Mouse (Mus musculus): Measurements from ENCODE around the gene Cyfip1. TPM values are rescaled to one million over a fixed set of nuclear protein-coding genes. Genes with fewer than 3 reads are reported as not detected.
A peak's percentile ranks its signal among the peaks of the same experiment; 100 is the strongest.

Gene Cyfip1
- polyA plus RNA-seq, 2 experiments = 6.4 to 16.1 TPM

DNA sequence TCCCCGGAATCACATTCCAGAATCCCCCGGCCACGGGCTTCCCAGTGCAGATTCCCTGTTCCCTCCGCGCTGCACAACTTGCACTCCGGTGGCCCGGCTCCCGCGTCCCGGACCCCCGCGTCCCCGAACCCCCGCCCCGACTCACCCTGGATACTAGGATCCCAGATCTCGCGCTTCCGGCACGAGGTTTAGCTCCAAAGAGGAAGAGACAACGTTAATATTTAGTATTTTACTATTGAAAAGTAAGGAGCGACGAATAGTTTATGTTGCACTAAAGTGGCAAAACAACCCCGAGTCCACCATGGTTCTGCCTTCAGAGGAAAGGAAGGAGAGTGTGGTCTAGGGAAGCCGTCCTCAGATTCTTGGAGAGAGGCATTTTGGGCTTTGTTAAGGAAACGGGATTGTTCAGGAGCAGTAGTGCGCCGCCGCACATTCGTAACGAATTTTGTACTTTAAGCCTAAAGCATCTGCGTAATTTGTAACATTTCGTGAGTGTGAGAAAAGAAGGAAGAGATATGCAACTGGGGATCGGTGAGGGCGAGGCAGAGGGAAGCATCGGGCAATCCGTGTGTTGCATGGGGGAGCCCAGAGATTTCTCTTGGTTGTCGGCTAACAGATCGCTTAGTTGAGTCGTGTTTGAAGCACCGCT is 1.1 kb downstream of the Cyfip1 start:
- Histone ChIP-seq H3K9me3 (ENCODE audit: control insufficient read depth, low read length) (no peaks in the 10 kb centered on the region), H3K4me1 (replicated peaks; ENCODE audit: control insufficient read depth in 2 of 2, insufficient read depth in 2 of 2, low read length in 1 of 2) (peaks cover 0 to 2% of the 10 kb centered on the region in 2 experiments; a peak in 3 of 4 replicates), H3K27me3 (ENCODE audit: control insufficient read depth, insufficient read depth, low read length) (no peaks in the 10 kb centered on the region; the same call in 1 of the 2 replicates), H3K4me2 (ENCODE audit: low read depth) (peak overlapping the region; percentile 91), H3K4me3 (ENCODE audit: insufficient read depth in 1 of 2, low read depth in 2 of 2, low read length in 2 of 2) (peak overlapping the region; percentile 66 to 72), H3K36me3 (replicated peaks; ENCODE audit: control insufficient read depth, insufficient read depth, low read depth) (no peaks in the 10 kb centered on the region), H3K9ac (replicated peaks) (peak overlapping the region; percentile 70), H3K27ac (no peak overlapping the region)
- ATAC-seq (ENCODE audit: insufficient read depth) = peak; percentile 10
- TF ChIP-seq CTCF (IDR thresholded peaks at IDR 0.05; ENCODE audit: low read depth) (no peak), EP300 (IDR thresholded peaks at IDR 0.05; ENCODE audit: low read depth) (no peak)
- WGBS (ENCODE audit: insufficient replicate concordance) = 1% methylated on average over 40 of the region's 40 CpGs
- DNase-seq (ENCODE audit: low read depth in 3 of 3, low spot score in 3 of 3) = no peak

DNA sequence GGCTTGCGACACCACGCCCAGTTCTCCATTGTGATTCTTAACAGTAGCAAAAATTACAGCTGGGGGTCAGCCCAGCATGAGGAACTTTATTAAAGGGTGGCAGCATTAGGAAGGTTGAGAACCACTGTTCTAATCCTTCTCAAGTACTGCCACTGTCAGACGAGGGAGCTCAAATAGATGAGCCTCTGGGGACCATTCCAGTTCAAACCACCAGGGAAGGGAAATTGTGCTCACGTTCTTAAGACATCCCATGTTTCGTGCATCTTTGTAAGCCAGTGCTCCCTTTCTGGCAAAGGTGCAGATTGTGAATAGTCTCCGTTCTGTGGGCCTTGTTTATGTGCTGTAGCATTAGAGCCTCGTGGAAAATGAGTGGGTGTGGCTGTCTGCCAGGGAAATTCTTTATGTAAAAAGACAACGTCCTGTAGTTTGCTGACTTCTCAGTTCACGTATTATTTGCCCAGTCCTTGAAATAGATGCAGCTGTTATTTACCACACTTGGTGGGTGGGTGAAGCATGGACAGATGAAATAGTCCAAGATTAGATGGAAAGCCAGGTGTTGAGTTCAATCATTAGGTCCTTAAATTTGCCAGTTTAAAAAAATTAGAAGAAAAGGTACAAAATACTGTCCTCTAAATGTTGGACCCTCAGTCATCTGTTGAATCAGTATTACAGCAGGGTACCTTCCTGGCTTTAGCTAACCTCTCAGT is 5.2 kb downstream of the Cyfip1 start:
- WGBS (ENCODE audit: insufficient replicate concordance) = 64% methylated on average over 9 of the region's 9 CpGs

DNA sequence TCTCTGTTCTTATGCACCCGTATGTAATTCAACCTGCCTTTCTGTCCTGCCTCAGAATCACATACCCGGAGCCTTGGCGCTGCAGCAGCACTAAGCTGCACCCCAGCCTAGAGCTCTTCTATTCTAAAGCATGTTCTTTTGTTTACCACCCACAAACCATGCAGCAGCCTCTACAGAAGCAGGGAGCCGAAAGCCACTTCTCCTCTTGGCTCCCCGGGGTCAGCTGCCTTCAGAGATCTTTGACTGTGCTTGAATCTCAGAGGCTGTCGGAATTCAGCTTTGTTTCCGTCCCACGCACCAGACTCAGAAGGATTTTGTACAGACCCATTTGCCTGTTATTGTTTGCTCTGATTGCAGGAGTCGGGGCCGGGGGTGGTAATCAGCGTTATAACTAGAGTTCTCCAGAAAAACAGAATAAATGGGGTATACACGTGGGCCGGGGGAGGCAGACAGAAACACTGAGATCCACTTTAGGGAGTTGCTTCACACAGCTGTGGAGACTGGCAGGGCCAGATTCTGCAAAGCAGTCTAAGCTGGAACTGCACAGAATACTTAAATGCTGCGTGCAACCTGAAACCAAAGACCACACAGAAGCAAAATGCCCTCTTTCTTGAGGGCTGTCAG is 8.5 kb downstream of the Cyfip1 start:
- ATAC-seq (ENCODE audit: insufficient read depth) (no peak), DNase-seq (ENCODE audit: low read depth in 3 of 3, low spot score in 3 of 3) (no peak)
- H3K9me3 ChIP-seq (ENCODE audit: control insufficient read depth, low read length) = no peaks in the 10 kb centered on the region
- no peak for TF ChIP-seq CTCF (IDR thresholded peaks at IDR 0.05; ENCODE audit: low read depth)
- TF ChIP-seq EP300 (IDR thresholded peaks at IDR 0.05; ENCODE audit: low read depth) = no peak
- H3K27me3 ChIP-seq (ENCODE audit: control insufficient read depth, insufficient read depth, low read length) = no peaks in the 10 kb centered on the region
- WGBS (ENCODE audit: insufficient replicate concordance) = 71% methylated on average over 14 of the region's 14 CpGs
- no peak overlapping the region for H3K27ac ChIP-seq
- no peaks in the 10 kb centered on the region for H3K36me3 ChIP-seq (replicated peaks; ENCODE audit: control insufficient read depth, insufficient read depth, low read depth)
- peaks cover 0 to 2% of the 10 kb centered on the region in 2 experiments; a peak in 2 of 4 replicates for H3K4me1 ChIP-seq (replicated peaks; ENCODE audit: control insufficient read depth in 2 of 2, insufficient read depth in 2 of 2, low read length in 1 of 2)
- no peak overlapping the region for H3K4me3 ChIP-seq (ENCODE audit: insufficient read depth in 1 of 2, low read depth in 2 of 2, low read length in 2 of 2)
- no peak overlapping the region for H3K9ac ChIP-seq (replicated peaks)
- H3K4me2 ChIP-seq (ENCODE audit: low read depth) = no peak overlapping the region

More for the DNA sequence above, 5.2 kb downstream of the Cyfip1 start:
- no peak overlapping the region for H3K9ac ChIP-seq (replicated peaks)
- H3K4me2 ChIP-seq (ENCODE audit: low read depth) = no peak overlapping the region
- H3K4me1 ChIP-seq (replicated peaks; ENCODE audit: control insufficient read depth in 2 of 2, insufficient read depth in 2 of 2, low read length in 1 of 2) = peaks cover 0 to 2% of the 10 kb centered on the region in 2 experiments; a peak in 3 of 4 replicates
- TF ChIP-seq CTCF (IDR thresholded peaks at IDR 0.05; ENCODE audit: low read depth) (no peak), EP300 (IDR thresholded peaks at IDR 0.05; ENCODE audit: low read depth) (no peak)
- DNase-seq (ENCODE audit: low read depth in 3 of 3, low spot score in 3 of 3) (no peak), ATAC-seq (ENCODE audit: insufficient read depth) (no peak)
- no peaks in the 10 kb centered on the region; the same call in 1 of the 2 replicates for H3K27me3 ChIP-seq (ENCODE audit: control insufficient read depth, insufficient read depth, low read length)
- no peaks in the 10 kb centered on the region for H3K9me3 ChIP-seq (ENCODE audit: control insufficient read depth, low read length)
- no peak overlapping the region for H3K4me3 ChIP-seq (ENCODE audit: insufficient read depth in 1 of 2, low read depth in 2 of 2, low read length in 2 of 2)
- no peaks in the 10 kb centered on the region for H3K36me3 ChIP-seq (replicated peaks; ENCODE audit: control insufficient read depth, insufficient read depth, low read depth)
- no peak overlapping the region for H3K27ac ChIP-seq

DNA sequence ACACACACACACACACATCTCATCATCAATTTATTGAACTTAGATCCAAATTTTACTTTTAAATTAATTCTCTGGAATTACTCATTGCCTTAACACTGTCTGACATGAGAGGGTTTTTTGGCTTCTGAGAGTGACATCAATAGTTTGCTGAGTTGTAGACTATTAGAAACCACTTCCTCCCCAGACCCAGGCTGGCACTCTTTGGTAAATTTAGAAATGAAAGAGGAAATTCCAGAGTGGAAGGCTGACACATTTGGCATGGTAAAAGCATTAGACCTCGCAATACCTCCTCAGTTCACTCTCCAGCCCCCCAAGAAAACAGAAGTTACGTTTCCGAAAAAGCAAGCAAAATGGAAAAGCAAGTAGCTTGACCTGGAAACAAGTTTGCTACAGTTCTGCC is 11.2 kb downstream of the Cyfip1 start:
- H3K4me3 ChIP-seq (ENCODE audit: insufficient read depth in 1 of 2, low read depth in 2 of 2, low read length in 2 of 2) = no peak overlapping the region
- H3K4me2 ChIP-seq (ENCODE audit: low read depth) = no peak overlapping the region
- no peak for TF ChIP-seq CTCF (IDR thresholded peaks at IDR 0.05; ENCODE audit: low read depth)
- WGBS (ENCODE audit: insufficient replicate concordance) = 35% methylated on average over 3 of the region's 3 CpGs
- H3K4me1 ChIP-seq (replicated peaks; ENCODE audit: control insufficient read depth in 2 of 2, insufficient read depth in 2 of 2, low read length in 1 of 2) = peaks cover 0 to 2% of the 10 kb centered on the region in 2 experiments; a peak in 2 of 4 replicates
- H3K9ac ChIP-seq (replicated peaks) = no peak overlapping the region
- no peak for DNase-seq (ENCODE audit: low read depth in 3 of 3, low spot score in 3 of 3)
- no peaks in the 10 kb centered on the region for H3K27me3 ChIP-seq (ENCODE audit: control insufficient read depth, insufficient read depth, low read length)
- no peaks in the 10 kb centered on the region for H3K36me3 ChIP-seq (replicated peaks; ENCODE audit: control insufficient read depth, insufficient read depth, low read depth)
- ATAC-seq (ENCODE audit: insufficient read depth) = no peak
- no peak overlapping the region for H3K27ac ChIP-seq
- H3K9me3 ChIP-seq (ENCODE audit: control insufficient read depth, low read length) = no peaks in the 10 kb centered on the region

DNA sequence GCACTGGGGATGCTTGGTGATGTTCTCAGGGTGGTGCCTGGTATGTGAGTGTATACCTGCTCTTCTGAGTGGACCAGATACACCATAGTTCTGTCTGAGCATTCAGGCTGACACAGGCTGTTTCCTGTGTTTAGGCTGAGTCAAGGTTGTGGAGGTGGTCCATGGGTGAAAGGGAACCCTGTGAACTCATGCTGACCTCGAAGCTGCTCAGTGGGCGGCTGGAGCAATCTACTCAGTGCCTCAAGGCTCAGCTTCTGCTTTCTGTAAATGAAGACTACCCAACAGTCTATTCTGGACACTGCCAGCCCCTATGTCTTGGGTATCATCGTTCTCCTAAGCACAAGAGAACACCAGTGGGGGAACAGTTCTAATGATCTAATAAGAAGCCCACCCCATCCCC is 14.1 kb downstream of the Cyfip1 start:
- Histone ChIP-seq H3K9ac (replicated peaks) (no peak overlapping the region), H3K27me3 (ENCODE audit: control insufficient read depth, insufficient read depth, low read length) (no peaks in the 10 kb centered on the region), H3K27ac (no peak overlapping the region), H3K4me2 (ENCODE audit: low read depth) (no peak overlapping the region), H3K4me3 (ENCODE audit: insufficient read depth in 1 of 2, low read depth in 2 of 2, low read length in 2 of 2) (no peak overlapping the region), H3K9me3 (ENCODE audit: control insufficient read depth, low read length) (no peaks in the 10 kb centered on the region), H3K36me3 (replicated peaks; ENCODE audit: control insufficient read depth, insufficient read depth, low read depth) (no peaks in the 10 kb centered on the region), H3K4me1 (replicated peaks; ENCODE audit: control insufficient read depth in 2 of 2, insufficient read depth in 2 of 2, low read length in 1 of 2) (peaks cover 0 to 8% of the 10 kb centered on the region in 2 experiments; a peak in 2 of 4 replicates)
- 42% methylated on average over 3 of the region's 3 CpGs for WGBS (ENCODE audit: insufficient replicate concordance)
- ATAC-seq (ENCODE audit: insufficient read depth) (no peak), DNase-seq (ENCODE audit: low read depth in 3 of 3, low spot score in 3 of 3) (no peak)
- TF ChIP-seq CTCF (IDR thresholded peaks at IDR 0.05; ENCODE audit: low read depth) = no peak
- TF ChIP-seq EP300 (IDR thresholded peaks at IDR 0.05; ENCODE audit: low read depth) = no peak

Data from liver, embryonic 14.5 days (tissue).